Mouse (Mus musculus) gastrocnemius, adult 18-20 months (tissue): Measurements from ENCODE around the gene Olfr1535. TPM values are rescaled to one million over a fixed set of nuclear protein-coding genes. Genes with fewer than 3 reads are reported as not detected.

Experiments
- DNase-seq: peaks from one replicate; pipeline ENCODE4 v3.0.0; 2021; ENCODE audit warnings: low spot score
- long read RNA-seq, 2 experiments: library from polyadenylated mRNA; stranded (forward); transcript quantifications; one replicate each; pipeline ENCODE4 v2.0.0; 2021
- total RNA-seq, 2 experiments: library from RNA; stranded (reverse); gene quantifications; 2 replicates each; pipeline ENCODE4 v1.2.3; 2021

The Olfr1535 gene
- not detected for total RNA-seq
- long read RNA-seq, experiment 1: 0 reads
- long read RNA-seq, experiment 2: 0 reads

- DNase-seq: no peak
Measured at GRCm38 (mm10) chr13:21559793-21560192, at the start of gene Olfr1535. Olfr1535 (minus strand) TSS chr13:21559893.

GRCm38 (mm10) chr13:21591618-21592017 is 31.9 kb upstream of the Olfr1535 start:
- DNase-seq: no peak

DNA sequence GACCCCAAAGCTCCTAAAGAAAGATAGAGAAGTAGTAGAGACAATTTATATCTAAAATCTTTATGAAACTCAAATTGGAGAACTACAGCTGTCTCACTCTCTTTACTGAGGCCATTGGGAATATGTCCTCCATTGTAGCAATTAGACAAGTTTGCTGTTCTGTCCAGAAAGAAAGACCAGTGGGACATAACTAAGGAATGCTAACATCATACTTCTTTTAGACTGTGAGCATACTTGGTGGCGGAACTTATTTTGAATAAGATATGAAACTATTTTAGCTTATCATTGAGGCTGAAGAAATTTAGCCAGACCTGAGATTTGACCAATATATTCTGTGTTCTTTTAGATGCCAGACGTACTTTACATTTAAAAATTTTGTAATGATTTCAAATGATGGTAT is 22.0 kb upstream of the Olfr1535 start, which contains the start of gene Olfr1364:
Olfr1364 (minus strand) TSS at position 101 of the 400 bp plus-strand sequence.
- DNase-seq: no peak

GRCm38 (mm10) chr13:21550416-21551110 is 9.1 kb downstream of the Olfr1535 start:
- DNase-seq: no peak

GRCm38 (mm10) chr13:21549487-21549886 is 10.2 kb downstream of the Olfr1535 start:
- DNase-seq: no peak

DNA sequence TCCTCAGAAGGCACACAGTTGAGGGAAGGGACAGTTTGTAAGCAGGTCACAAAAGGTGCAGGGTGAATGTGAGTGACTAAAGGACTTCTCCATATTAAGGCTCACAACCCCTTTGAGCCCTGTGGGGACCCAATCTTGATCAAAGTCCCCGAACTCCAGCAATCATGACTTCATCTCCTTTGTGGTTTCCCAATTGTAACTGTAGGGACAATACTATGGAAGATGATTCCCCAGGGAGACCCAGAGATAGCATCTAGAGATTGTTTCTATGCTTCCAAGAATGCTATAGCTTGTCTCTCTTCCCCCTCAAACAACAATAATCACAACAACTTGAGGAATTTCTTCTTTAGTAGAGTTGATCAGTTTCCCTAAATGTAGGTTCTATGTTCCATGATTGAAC is 17.0 kb downstream of the Olfr1535 start, which contains the start of gene Olfr1366:
Olfr1366 (minus strand) TSS at position 101 of the 400 bp plus-strand sequence.
- DNase-seq: no peak

DNA sequence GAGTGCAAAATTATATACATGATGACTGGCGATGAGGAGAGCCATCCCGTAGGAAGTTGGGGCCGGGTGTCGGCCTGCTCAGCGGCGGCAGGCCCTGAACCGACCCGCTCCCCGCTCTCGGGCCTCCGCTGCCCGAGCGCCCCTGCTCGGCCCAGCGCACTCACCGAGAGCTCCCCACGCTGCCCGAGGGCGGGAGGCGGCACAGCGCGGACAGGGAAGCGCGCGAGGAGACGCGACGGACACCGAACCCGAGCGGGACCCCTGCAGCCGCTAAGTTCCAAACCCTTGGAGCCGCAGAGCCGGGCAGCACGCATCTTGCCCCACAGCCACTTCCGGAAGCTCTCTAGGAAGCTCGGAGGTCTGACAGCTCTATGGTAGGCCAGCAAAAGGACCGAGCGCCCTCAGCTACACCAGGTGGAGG is 28.9 kb downstream of the Olfr1535 start, which contains the start of gene Zkscan8:
Zkscan8 (minus strand) TSS at position 340 of the 421 bp plus-strand sequence.
- DNase-seq: peak; percentile 91

- DNase-seq: no peak
Measured at GRCm38 (mm10) chr13:21530136-21530535, 29.6 kb downstream of the Olfr1535 start.

- peak; percentile 74 for DNase-seq
Measured at GRCm38 (mm10) chr13:21506221-21506649, 53.5 kb downstream of the Olfr1535 start.

Other genes with a start within 250 kb of the Olfr1535 start
- gene Gpx6, start 247.8 kb downstream of the Olfr1535 start, total RNA-seq: not detected
- gene Olfr1367, start 213.0 kb downstream of the Olfr1535 start, total RNA-seq: not detected
- 1 to 10 TPM; 6.8 to 7.6 TPM for gene Zscan12, start 197.1 kb downstream of the Olfr1535 start, total RNA-seq
- 10 to 100 TPM; 13.0 to 17.0 TPM for gene Zkscan3, start 157.1 kb downstream of the Olfr1535 start, total RNA-seq
- gene Pgbd1, start 118.8 kb downstream of the Olfr1535 start, total RNA-seq: under 1 TPM; 0.31 to 0.39 TPM
- gene Zscan26, start 106.2 kb downstream of the Olfr1535 start, total RNA-seq: 10 to 100 TPM; 13.1 to 14.1 TPM
- under 1 TPM; 0.19 to 0.21 TPM for gene Nkapl, start 91.4 kb downstream of the Olfr1535 start, total RNA-seq
- under 1 TPM; 0.40 to 0.73 TPM for gene Zkscan4, start 81.0 kb downstream of the Olfr1535 start, total RNA-seq
- gene Gm10065, start 80.5 kb downstream of the Olfr1535 start, total RNA-seq: not detected
- 10 to 100 TPM; 22.8 to 23.3 TPM for gene AK157302, start 64.7 kb downstream of the Olfr1535 start, total RNA-seq
- gene Gm11273, start 58.5 kb downstream of the Olfr1535 start, total RNA-seq: 100 to 1,000 TPM; 144 to 150 TPM
- gene Zkscan8, start 28.8 kb downstream of the Olfr1535 start, total RNA-seq: 1 to 10 TPM; 6.2 to 6.3 TPM
- not detected for gene Olfr1366, start 17.1 kb downstream of the Olfr1535 start, total RNA-seq
- gene Olfr1364, start 21.9 kb upstream of the Olfr1535 start, total RNA-seq: not detected
- gene Olfr1362, start 54.1 kb upstream of the Olfr1535 start, total RNA-seq: not detected
- not detected for gene Olfr11, start 82.6 kb upstream of the Olfr1535 start, total RNA-seq
- not detected for gene Olfr1361, start 103.5 kb upstream of the Olfr1535 start, total RNA-seq
- gene Olfr1360, start 117.5 kb upstream of the Olfr1535 start, total RNA-seq: not detected
- not detected for gene Olfr1359, start 138.2 kb upstream of the Olfr1535 start, total RNA-seq
- gene Hist1h2bl, start 156.2 kb upstream of the Olfr1535 start, total RNA-seq: 1 to 10 TPM; 3.4 to 3.7 TPM
- 1 to 10 TPM in 1 of 2 experiments, not detected in 1; 1.5 TPM for gene Hist1h2ai, start 156.5 kb upstream of the Olfr1535 start, total RNA-seq
- 1 to 10 TPM in 1 of 2 experiments, not detected in 1; 2.3 TPM for gene Hist1h3h, start 157.8 kb upstream of the Olfr1535 start, total RNA-seq
- gene Hist1h2bm, start 162.2 kb upstream of the Olfr1535 start, total RNA-seq: not detected
- under 1 TPM; 0.43 to 0.59 TPM for gene Hist1h4j, start 175.2 kb upstream of the Olfr1535 start, total RNA-seq
- 10 to 100 TPM; 15.2 to 22.0 TPM for gene Hist1h4k, start 190.6 kb upstream of the Olfr1535 start, total RNA-seq
- not detected for gene Hist1h2ak, start 193.9 kb upstream of the Olfr1535 start, total RNA-seq
- 1 to 10 TPM in 1 of 2 experiments, not detected in 1; 1.1 TPM for gene Hist1h2bn, start 194.2 kb upstream of the Olfr1535 start, total RNA-seq
- gene Hist1h1b, start 220.7 kb upstream of the Olfr1535 start, total RNA-seq: under 1 TPM; 0.32 to 0.52 TPM
- 10 to 100 TPM; 12.0 to 12.2 TPM for gene Hist1h3i, start 223.5 kb upstream of the Olfr1535 start, total RNA-seq
- gene Hist1h2an, start 227.3 kb upstream of the Olfr1535 start, total RNA-seq: not detected
- not detected for gene Hist1h2bp, start 227.6 kb upstream of the Olfr1535 start, total RNA-seq